Mouse (Mus musculus): ENCODE results near the gene Colgalt1.

Colgalt1 gene

GRCm38 (mm10) chr8:71670621-71671548 lies 60.1 kb downstream of the Colgalt1 start:
- DNase-seq = peak; percentile 77

- peak; percentile 94 for DNase-seq
These were observed 60.8 kb downstream of the Colgalt1 start, which contains the start of gene Unc13a for GRCm38 (mm10) chr8:71671549-71671965. Gene Unc13a, minus strand, starts transcription at chr8:71671757.

GRCm38 (mm10) chr8:71672168-71672735 lies 61.5 kb downstream of the Colgalt1 start:
- DNase-seq = no peak

GRCm38 (mm10) chr8:71674071-71674470 lies 63.3 kb downstream of the Colgalt1 start:
- no peak for DNase-seq
